Mouse (Mus musculus): Measurements from ENCODE around the gene Aktip. TPM values are rescaled to one million over a fixed set of nuclear protein-coding genes. Genes with fewer than 3 reads are reported as not detected.

The Aktip gene
- polyA plus RNA-seq, 1 experiment from 2014 or later: 79.2 TPM

- no peak overlapping the region for H3K27ac ChIP-seq (replicated peaks)
- H3K27me3 ChIP-seq (ENCODE audit: low read depth, poor library complexity, severe bottlenecking): no peaks in the 10 kb centered on the region
- no peak for DNase-seq (ENCODE audit: low spot score)
- H3K9me3 ChIP-seq (replicated peaks): no peaks in the 10 kb centered on the region
- H3K36me3 ChIP-seq: peaks cover 10% of the 10 kb centered on the region
- no peak overlapping the region for H3K4me3 ChIP-seq
- peaks cover 9% of the 10 kb centered on the region; the same call in 1 of the 2 replicates for H3K4me1 ChIP-seq
- 72% methylated on average over 3 of the region's 3 CpGs for WGBS
Measured at GRCm38 (mm10) chr8:91214287-91214686, 14.5 kb upstream of the Aktip start.

- Histone ChIP-seq H3K27me3 (ENCODE audit: low read depth, poor library complexity, severe bottlenecking) (no peaks in the 10 kb centered on the region), H3K4me1 (peaks cover 9% of the 10 kb centered on the region; the same call in 1 of the 2 replicates), H3K36me3 (peaks cover 2% of the 10 kb centered on the region; the same call in 1 of the 2 replicates), H3K4me3 (no peak overlapping the region), H3K27ac (replicated peaks) (no peak overlapping the region), H3K9me3 (replicated peaks) (no peaks in the 10 kb centered on the region)
- DNase-seq (ENCODE audit: low spot score): no peak
- 92% methylated on average over 2 of the region's 2 CpGs for whole genome bisulfite sequencing
Measured at GRCm38 (mm10) chr8:91212948-91213347, 13.2 kb upstream of the Aktip start.

GRCm38 (mm10) chr8:91209658-91210057, 9.9 kb upstream of the Aktip start:
- no peak for DNase-seq (ENCODE audit: low spot score)
- Histone ChIP-seq H3K36me3 (no peaks in the 10 kb centered on the region), H3K4me3 (no peak overlapping the region), H3K27me3 (ENCODE audit: low read depth, poor library complexity, severe bottlenecking) (no peaks in the 10 kb centered on the region), H3K9me3 (replicated peaks) (no peaks in the 10 kb centered on the region), H3K4me1 (peaks cover 8% of the 10 kb centered on the region; the same call in 1 of the 2 replicates), H3K27ac (replicated peaks) (no peak overlapping the region)
- WGBS: 85% methylated on average over 3 of the region's 3 CpGs

DNA sequence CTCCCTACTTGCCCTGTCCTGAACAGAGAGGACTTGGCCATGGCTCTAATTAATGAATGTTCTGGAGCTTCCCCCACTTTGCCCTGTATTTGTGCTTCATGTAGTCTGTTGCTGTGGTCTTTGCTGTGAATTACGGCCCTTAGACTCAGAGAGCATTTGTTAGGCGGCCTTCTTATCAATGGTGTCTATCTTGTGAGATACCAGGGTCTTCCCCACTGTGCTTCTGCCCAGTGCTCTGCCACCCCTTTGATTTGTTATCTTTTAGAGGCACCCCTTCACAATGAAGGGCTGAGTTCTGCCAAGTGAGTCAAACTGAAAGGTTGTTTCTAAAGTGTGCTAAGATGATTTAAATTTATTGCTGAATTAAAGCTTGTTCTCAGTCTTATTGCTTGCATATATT, 7.9 kb upstream of the Aktip start:
- Histone ChIP-seq H3K4me1 (peaks cover 6% of the 10 kb centered on the region; the same call in 1 of the 2 replicates), H3K36me3 (no peaks in the 10 kb centered on the region), H3K27me3 (ENCODE audit: low read depth, poor library complexity, severe bottlenecking) (no peaks in the 10 kb centered on the region), H3K27ac (replicated peaks) (no peak overlapping the region), H3K9me3 (replicated peaks) (no peaks in the 10 kb centered on the region), H3K4me3 (no peak overlapping the region)
- 89% methylated on average over 2 of the region's 2 CpGs for WGBS
- DNase-seq (ENCODE audit: low spot score): no peak

DNA sequence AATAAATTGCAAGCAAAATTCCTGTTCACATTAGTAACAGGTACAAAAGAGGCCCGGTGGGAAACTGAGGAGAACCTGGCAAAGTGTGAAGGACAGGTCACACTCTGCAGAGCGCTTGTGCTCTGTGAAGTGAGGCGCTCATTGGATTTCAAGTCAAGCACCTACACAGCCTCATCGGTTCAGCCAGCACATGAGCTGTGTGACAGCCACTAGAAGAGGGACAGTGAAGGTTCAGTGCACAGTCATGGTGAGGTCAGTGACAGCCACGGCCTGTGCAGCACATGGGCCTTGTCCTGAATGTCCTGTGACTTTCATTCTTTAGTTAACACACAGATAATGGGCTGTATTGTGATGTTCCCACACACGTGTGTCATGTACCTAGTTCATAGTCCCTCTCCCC, 6.1 kb upstream of the Aktip start:
- H3K27ac ChIP-seq (replicated peaks): no peak overlapping the region
- H3K4me1 ChIP-seq: peaks cover 6% of the 10 kb centered on the region; the same call in 1 of the 2 replicates
- no peaks in the 10 kb centered on the region for H3K9me3 ChIP-seq (replicated peaks)
- WGBS: 83% methylated on average over 6 of the region's 6 CpGs
- no peak overlapping the region for H3K4me3 ChIP-seq
- no peaks in the 10 kb centered on the region for H3K36me3 ChIP-seq
- no peaks in the 10 kb centered on the region for H3K27me3 ChIP-seq (ENCODE audit: low read depth, poor library complexity, severe bottlenecking)
- no peak for DNase-seq (ENCODE audit: low spot score)

- Histone ChIP-seq H3K27me3 (ENCODE audit: low read depth, poor library complexity, severe bottlenecking) (no peaks in the 10 kb centered on the region), H3K4me1 (no peaks in the 10 kb centered on the region), H3K4me3 (no peak overlapping the region), H3K36me3 (no peaks in the 10 kb centered on the region), H3K9me3 (replicated peaks) (no peaks in the 10 kb centered on the region), H3K27ac (replicated peaks) (no peak overlapping the region)
- 78% methylated on average over 2 of the region's 2 CpGs for WGBS
- DNase-seq (ENCODE audit: low spot score): no peak
Measured at GRCm38 (mm10) chr8:91201184-91201583, 1.4 kb upstream of the Aktip start.

GRCm38 (mm10) chr8:91198036-91198435, 1.7 kb downstream of the Aktip start:
- Histone ChIP-seq H3K27me3 (ENCODE audit: low read depth, poor library complexity, severe bottlenecking) (peaks cover 24% of the 10 kb centered on the region; the same call in 1 of the 2 replicates), H3K4me1 (no peaks in the 10 kb centered on the region), H3K36me3 (no peaks in the 10 kb centered on the region), H3K27ac (replicated peaks) (no peak overlapping the region), H3K4me3 (no peak overlapping the region), H3K9me3 (replicated peaks) (no peaks in the 10 kb centered on the region)
- no peak for DNase-seq (ENCODE audit: low spot score)
- WGBS: 81% methylated on average over 3 of the region's 3 CpGs

- Histone ChIP-seq H3K36me3 (no peaks in the 10 kb centered on the region), H3K27ac (replicated peaks) (no peak overlapping the region), H3K4me1 (no peaks in the 10 kb centered on the region), H3K9me3 (replicated peaks) (no peaks in the 10 kb centered on the region), H3K27me3 (ENCODE audit: low read depth, poor library complexity, severe bottlenecking) (peaks cover 32% of the 10 kb centered on the region), H3K4me3 (no peak overlapping the region)
- DNase-seq (ENCODE audit: low spot score): no peak
- 91% methylated on average over 5 of the region's 5 CpGs for WGBS
Measured at GRCm38 (mm10) chr8:91197233-91197632, 2.5 kb downstream of the Aktip start.

GRCm38 (mm10) chr8:91196661-91197060, 3.1 kb downstream of the Aktip start:
- DNase-seq (ENCODE audit: low spot score): no peak
- 80% methylated on average over 12 of the region's 12 CpGs for WGBS
- no peaks in the 10 kb centered on the region for H3K4me1 ChIP-seq
- H3K9me3 ChIP-seq (replicated peaks): no peaks in the 10 kb centered on the region
- H3K4me3 ChIP-seq: no peak overlapping the region
- no peaks in the 10 kb centered on the region for H3K36me3 ChIP-seq
- H3K27me3 ChIP-seq (ENCODE audit: low read depth, poor library complexity, severe bottlenecking): peaks cover 38% of the 10 kb centered on the region
- H3K27ac ChIP-seq (replicated peaks): no peak overlapping the region

GRCm38 (mm10) chr8:91194081-91194480, 5.7 kb downstream of the Aktip start:
- H3K27ac ChIP-seq (replicated peaks): no peak overlapping the region; the same call in 1 of the 2 replicates
- no peaks in the 10 kb centered on the region for H3K36me3 ChIP-seq
- no peak for DNase-seq (ENCODE audit: low spot score)
- peaks cover 8% of the 10 kb centered on the region for H3K4me1 ChIP-seq
- WGBS: 85% methylated on average over 2 of the region's 2 CpGs
- H3K4me3 ChIP-seq: no peak overlapping the region
- no peaks in the 10 kb centered on the region for H3K9me3 ChIP-seq (replicated peaks)
- peaks cover 60% of the 10 kb centered on the region for H3K27me3 ChIP-seq (ENCODE audit: low read depth, poor library complexity, severe bottlenecking)

GRCm38 (mm10) chr8:91192941-91193340, 6.8 kb downstream of the Aktip start:
- no peaks in the 10 kb centered on the region for H3K9me3 ChIP-seq (replicated peaks)
- H3K27ac ChIP-seq (replicated peaks): no peak overlapping the region
- no peak overlapping the region for H3K4me3 ChIP-seq
- peaks cover 8% of the 10 kb centered on the region for H3K4me1 ChIP-seq
- no peaks in the 10 kb centered on the region for H3K36me3 ChIP-seq
- no peak for DNase-seq (ENCODE audit: low spot score)
- H3K27me3 ChIP-seq (ENCODE audit: low read depth, poor library complexity, severe bottlenecking): peaks cover 66% of the 10 kb centered on the region
- 87% methylated on average over 5 of the region's 5 CpGs for WGBS

GRCm38 (mm10) chr8:91190816-91191340, 8.9 kb downstream of the Aktip start:
- peak; percentile 73 for DNase-seq (ENCODE audit: low spot score)
- WGBS: 7% methylated on average over 17 of the region's 17 CpGs
- Histone ChIP-seq H3K27ac (replicated peaks) (peak overlapping the region; percentile 81), H3K36me3 (no peaks in the 10 kb centered on the region), H3K9me3 (replicated peaks) (no peaks in the 10 kb centered on the region), H3K27me3 (ENCODE audit: low read depth, poor library complexity, severe bottlenecking) (peaks cover 66% of the 10 kb centered on the region), H3K4me3 (peak overlapping the region; percentile 39), H3K4me1 (peaks cover 8% of the 10 kb centered on the region)

DNA sequence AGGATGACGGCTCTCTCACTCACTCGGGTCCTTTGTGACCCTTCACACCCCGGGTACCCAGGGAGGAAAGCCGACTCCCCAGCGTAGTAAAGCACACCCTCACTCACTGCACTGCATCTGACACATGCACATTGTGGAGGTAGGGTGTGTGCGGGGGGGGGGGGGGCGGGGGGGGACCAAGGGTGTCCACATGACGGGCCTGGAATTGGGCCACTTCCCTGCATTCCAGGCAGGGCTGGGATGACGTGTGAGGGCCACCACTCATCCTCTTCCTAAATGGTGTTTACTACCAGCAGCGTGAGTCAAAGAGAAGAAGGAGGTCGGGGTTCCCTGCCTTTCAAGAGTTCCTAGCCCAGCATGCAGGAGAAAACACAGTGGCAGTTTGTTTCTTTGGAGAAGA, 11.6 kb downstream of the Aktip start:
- no peak for DNase-seq (ENCODE audit: low spot score)
- WGBS: 81% methylated on average over 11 of the region's 11 CpGs
- Histone ChIP-seq H3K4me1 (peaks cover 8% of the 10 kb centered on the region), H3K36me3 (no peaks in the 10 kb centered on the region), H3K4me3 (no peak overlapping the region), H3K27ac (replicated peaks) (no peak overlapping the region), H3K27me3 (ENCODE audit: low read depth, poor library complexity, severe bottlenecking) (peaks cover 43% of the 10 kb centered on the region), H3K9me3 (replicated peaks) (peaks cover 11% of the 10 kb centered on the region)

DNA sequence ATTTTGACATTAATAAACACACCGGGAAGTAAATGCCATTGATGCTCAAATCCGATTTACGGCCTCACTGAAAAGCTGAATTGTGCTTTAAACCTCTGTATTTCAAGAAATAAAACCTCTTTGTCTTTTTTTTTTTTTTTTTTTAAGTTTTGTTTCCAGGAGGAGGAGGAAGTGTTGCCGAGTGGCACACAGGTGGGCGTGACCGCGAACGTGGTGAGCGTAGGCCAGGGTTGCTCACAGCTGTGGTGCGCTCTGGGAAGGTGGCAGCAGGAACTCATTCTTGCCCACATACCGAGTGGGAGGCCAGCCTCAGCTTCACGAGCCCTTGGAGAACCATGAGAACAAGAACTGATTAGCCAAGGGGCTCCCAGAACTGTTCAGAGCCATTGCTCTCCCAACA, 13.4 kb downstream of the Aktip start:
- Histone ChIP-seq H3K4me3 (no peak overlapping the region), H3K27me3 (ENCODE audit: low read depth, poor library complexity, severe bottlenecking) (peaks cover 25% of the 10 kb centered on the region), H3K36me3 (no peaks in the 10 kb centered on the region), H3K9me3 (replicated peaks) (peaks cover 11% of the 10 kb centered on the region), H3K4me1 (peaks cover 7% of the 10 kb centered on the region), H3K27ac (replicated peaks) (no peak overlapping the region)
- no peak for DNase-seq (ENCODE audit: low spot score)
- WGBS: 88% methylated on average over 12 of the region's 12 CpGs

Data from midbrain, embryonic 10.5 days (tissue).